Mouse (Mus musculus) hindbrain, embryonic 12.5 days (tissue): ENCODE data around the gene Zbtb34. TPM values are rescaled to one million over a fixed set of nuclear protein-coding genes. Genes with fewer than 3 reads are reported as not detected.

ENCODE experiments used
- ATAC-seq: fragments of 200-750 bp; cut with Nextera tagmentation; 2 replicates; pipeline ENCODE4 v1.8.0; 2017; ENCODE audit warnings: moderate TSS enrichment; ENCODE audit not compliant: low FRiP score
- H3K27ac ChIP-seq: fragments of 300-500 bp; sonication (generic); 2 replicates; pipeline ENCODE4 v1.5.1; 2016; ENCODE audit warnings: mild to moderate bottlenecking
- H3K27me3 ChIP-seq: fragments of 300-500 bp; sonication (generic); 2 replicates; pipeline ENCODE4 v1.6.1; 2016; ENCODE audit warnings: mild to moderate bottlenecking
- H3K36me3 ChIP-seq: fragments of 300-500 bp; sonication (generic); 2 replicates; pipeline ENCODE4 v1.6.1; 2016; ENCODE audit warnings: mild to moderate bottlenecking
- H3K4me1 ChIP-seq: fragments of 300-500 bp; sonication (generic); 2 replicates; pipeline ENCODE4 v1.6.1; 2016
- H3K4me2 ChIP-seq: fragments of 300-500 bp; sonication (generic); replicated peaks from 2 replicates; pipeline ENCODE4 v1.6.1; 2016; ENCODE audit warnings: mild to moderate bottlenecking
- H3K4me3 ChIP-seq: fragments of 300-500 bp; sonication (generic); 2 replicates; pipeline ENCODE4 v1.5.1; 2016; ENCODE audit warnings: mild to moderate bottlenecking
- H3K9ac ChIP-seq: fragments of 300-500 bp; sonication (generic); 2 replicates; pipeline ENCODE4 v1.6.1; 2016; ENCODE audit warnings: mild to moderate bottlenecking, moderate library complexity
- H3K9me3 ChIP-seq: fragments of 300-500 bp; sonication (generic); replicated peaks from 2 replicates; pipeline ENCODE4 v1.6.1; 2016; ENCODE audit warnings: mild to moderate bottlenecking
- WGBS: fragments of 180-500 bp; shearing (Covaris S2); methylation state at CpG from one replicate; pipeline ENCODE4 v1.1.7; 2016; 5-methylcytosine and 5-hydroxymethylcytosine counted together
- polyA plus RNA-seq: library from polyadenylated mRNA; unstranded; fragments of >200 nt; fragmentation: Nextera tagmentation; extraction: Ambion mirVana; gene quantifications from 2 replicates; pipeline ENCODE4 v1.2.1, GENCODE M21; 2016

Gene Zbtb34
- polyA plus RNA-seq, 1 experiment from 2014 or later = 10.0 TPM

GRCm38 (mm10) chr2:33442701-33443100 is 11.6 kb upstream of the Zbtb34 start:
- no peaks in the 10 kb centered on the region for H3K9me3 ChIP-seq
- no peaks in the 10 kb centered on the region for H3K36me3 ChIP-seq
- no peak overlapping the region for H3K9ac ChIP-seq
- H3K4me2 ChIP-seq = no peak overlapping the region
- no peak overlapping the region for H3K27ac ChIP-seq
- H3K27me3 ChIP-seq = peaks cover 4% of the 10 kb centered on the region; the same call in 1 of the 2 replicates
- no peak overlapping the region for H3K4me3 ChIP-seq
- H3K4me1 ChIP-seq = peaks cover 20% of the 10 kb centered on the region
- 61% methylated on average over 4 of the region's 4 CpGs for WGBS
- no peak for ATAC-seq

GRCm38 (mm10) chr2:33440893-33441292 is 9.8 kb upstream of the Zbtb34 start:
- 17% methylated on average over 4 of the region's 4 CpGs for WGBS
- peaks cover 34% of the 10 kb centered on the region for H3K4me1 ChIP-seq
- no peak overlapping the region for H3K4me3 ChIP-seq
- no peak overlapping the region for H3K27ac ChIP-seq
- no peaks in the 10 kb centered on the region for H3K9me3 ChIP-seq
- ATAC-seq = no peak
- no peaks in the 10 kb centered on the region for H3K36me3 ChIP-seq
- no peak overlapping the region for H3K4me2 ChIP-seq
- H3K27me3 ChIP-seq = peaks cover 9% of the 10 kb centered on the region; the same call in 1 of the 2 replicates
- H3K9ac ChIP-seq = no peak overlapping the region

GRCm38 (mm10) chr2:33439980-33440670 is 9.0 kb upstream of the Zbtb34 start:
- Histone ChIP-seq H3K4me1 (peaks cover 41% of the 10 kb centered on the region), H3K4me2 (no peak overlapping the region; the same call in 1 of the 2 replicates), H3K9ac (peak overlapping the region; percentile 29; the same call in 1 of the 2 replicates), H3K27ac (no peak overlapping the region), H3K9me3 (no peaks in the 10 kb centered on the region), H3K36me3 (no peaks in the 10 kb centered on the region), H3K4me3 (no peak overlapping the region), H3K27me3 (peaks cover 9% of the 10 kb centered on the region; the same call in 1 of the 2 replicates)
- 22% methylated on average over 9 of the region's 9 CpGs for WGBS
- no peak for ATAC-seq

GRCm38 (mm10) chr2:33439471-33439881 is 8.4 kb upstream of the Zbtb34 start:
- Histone ChIP-seq H3K36me3 (no peaks in the 10 kb centered on the region), H3K27me3 (peaks cover 9% of the 10 kb centered on the region; the same call in 1 of the 2 replicates), H3K27ac (no peak overlapping the region), H3K9ac (peak overlapping the region; percentile 29; the same call in 1 of the 2 replicates), H3K4me1 (peaks cover 43% of the 10 kb centered on the region), H3K4me2 (no peak overlapping the region; the same call in 1 of the 2 replicates), H3K4me3 (no peak overlapping the region), H3K9me3 (no peaks in the 10 kb centered on the region)
- WGBS = 4% methylated on average over 8 of the region's 8 CpGs
- no peak for ATAC-seq

GRCm38 (mm10) chr2:33438377-33438776 is 7.3 kb upstream of the Zbtb34 start:
- Histone ChIP-seq H3K27me3 (peaks cover 9% of the 10 kb centered on the region; the same call in 1 of the 2 replicates), H3K36me3 (no peaks in the 10 kb centered on the region), H3K4me1 (peaks cover 43% of the 10 kb centered on the region), H3K4me2 (no peak overlapping the region), H3K9me3 (no peaks in the 10 kb centered on the region), H3K9ac (no peak overlapping the region), H3K4me3 (no peak overlapping the region), H3K27ac (no peak overlapping the region)
- no peak for ATAC-seq
- 7% methylated on average over 2 of the region's 2 CpGs for WGBS

GRCm38 (mm10) chr2:33437184-33437583 is 6.1 kb upstream of the Zbtb34 start:
- peaks cover 9% of the 10 kb centered on the region; the same call in 1 of the 2 replicates for H3K27me3 ChIP-seq
- WGBS = 42% methylated on average over 11 of the region's 11 CpGs
- no peak overlapping the region for H3K4me3 ChIP-seq
- H3K4me2 ChIP-seq = no peak overlapping the region
- no peak for ATAC-seq
- H3K9me3 ChIP-seq = no peaks in the 10 kb centered on the region
- peaks cover 43% of the 10 kb centered on the region for H3K4me1 ChIP-seq
- no peaks in the 10 kb centered on the region for H3K36me3 ChIP-seq
- no peak overlapping the region for H3K9ac ChIP-seq
- no peak overlapping the region for H3K27ac ChIP-seq

- WGBS = 8% methylated on average over 16 of the region's 16 CpGs
- H3K27ac ChIP-seq = no peak overlapping the region
- ATAC-seq = no peak
- peak overlapping the region; percentile 11; the same call in 1 of the 2 replicates for H3K4me3 ChIP-seq
- H3K4me1 ChIP-seq = peaks cover 42% of the 10 kb centered on the region
- H3K27me3 ChIP-seq = peaks cover 9% of the 10 kb centered on the region; the same call in 1 of the 2 replicates
- H3K9me3 ChIP-seq = no peaks in the 10 kb centered on the region
- peak overlapping the region; percentile 48 for H3K4me2 ChIP-seq
- no peaks in the 10 kb centered on the region for H3K36me3 ChIP-seq
- peak overlapping the region; percentile 8; the same call in 1 of the 2 replicates for H3K9ac ChIP-seq
These were observed 5.0 kb upstream of the Zbtb34 start for GRCm38 (mm10) chr2:33436035-33436580.

GRCm38 (mm10) chr2:33435036-33435650 is 4.0 kb upstream of the Zbtb34 start:
- H3K36me3 ChIP-seq = no peaks in the 10 kb centered on the region
- peaks cover 40% of the 10 kb centered on the region for H3K4me1 ChIP-seq
- no peak overlapping the region; the same call in 1 of the 2 replicates for H3K4me2 ChIP-seq
- H3K4me3 ChIP-seq = no peak overlapping the region
- no peak overlapping the region for H3K9ac ChIP-seq
- H3K9me3 ChIP-seq = no peaks in the 10 kb centered on the region
- 45% methylated on average over 8 of the region's 8 CpGs for WGBS
- no peak overlapping the region for H3K27ac ChIP-seq
- H3K27me3 ChIP-seq = peaks cover 9% of the 10 kb centered on the region; the same call in 1 of the 2 replicates
- ATAC-seq = no peak

GRCm38 (mm10) chr2:33432877-33433276 is 1.8 kb upstream of the Zbtb34 start:
- no peaks in the 10 kb centered on the region for H3K36me3 ChIP-seq
- 63% methylated on average over 5 of the region's 5 CpGs for WGBS
- ATAC-seq = no peak
- no peak overlapping the region for H3K4me2 ChIP-seq
- peaks cover 41% of the 10 kb centered on the region for H3K4me1 ChIP-seq
- 0 out of 2 replicates have a peak, but pooled peaks cover 5% of the 10 kb centered on the region for H3K27me3 ChIP-seq
- no peak overlapping the region for H3K27ac ChIP-seq
- no peak overlapping the region for H3K4me3 ChIP-seq
- H3K9me3 ChIP-seq = no peaks in the 10 kb centered on the region
- no peak overlapping the region for H3K9ac ChIP-seq

GRCm38 (mm10) chr2:33430081-33430770 is 898 bp downstream of the Zbtb34 start:
- Histone ChIP-seq H3K9me3 (no peaks in the 10 kb centered on the region), H3K4me1 (peaks cover 29% of the 10 kb centered on the region), H3K4me3 (peak overlapping the region; percentile 90), H3K9ac (peak overlapping the region; percentile 98), H3K27ac (peak overlapping the region; percentile 42; the same call in 1 of the 2 replicates), H3K36me3 (0 out of 2 replicates have a peak, but pooled peaks cover 7% of the 10 kb centered on the region), H3K27me3 (no peaks in the 10 kb centered on the region), H3K4me2 (peak overlapping the region; percentile 83)
- no peak; the same call in 1 of the 2 replicates for ATAC-seq
- WGBS = 8% methylated on average over 13 of the region's 13 CpGs

- Histone ChIP-seq H3K4me3 (no peak overlapping the region), H3K4me2 (peak overlapping the region; percentile 83), H3K36me3 (0 out of 2 replicates have a peak, but pooled peaks cover 10% of the 10 kb centered on the region), H3K27me3 (no peaks in the 10 kb centered on the region), H3K9me3 (no peaks in the 10 kb centered on the region), H3K4me1 (peaks cover 26% of the 10 kb centered on the region), H3K9ac (peak overlapping the region; percentile 98; the same call in 1 of the 2 replicates), H3K27ac (no peak overlapping the region)
- ATAC-seq = no peak
- WGBS = 43% methylated on average over 6 of the region's 6 CpGs
These were observed 1.8 kb downstream of the Zbtb34 start for GRCm38 (mm10) chr2:33429339-33429738.
